Mouse (Mus musculus): ENCODE results near the gene Podn. TPM values are rescaled to one million over a fixed set of nuclear protein-coding genes. Genes with fewer than 3 reads are reported as not detected.

Podn gene
- total RNA-seq, 2 experiments from 2014 or later = 15.7 to 17.2 TPM

DNA sequence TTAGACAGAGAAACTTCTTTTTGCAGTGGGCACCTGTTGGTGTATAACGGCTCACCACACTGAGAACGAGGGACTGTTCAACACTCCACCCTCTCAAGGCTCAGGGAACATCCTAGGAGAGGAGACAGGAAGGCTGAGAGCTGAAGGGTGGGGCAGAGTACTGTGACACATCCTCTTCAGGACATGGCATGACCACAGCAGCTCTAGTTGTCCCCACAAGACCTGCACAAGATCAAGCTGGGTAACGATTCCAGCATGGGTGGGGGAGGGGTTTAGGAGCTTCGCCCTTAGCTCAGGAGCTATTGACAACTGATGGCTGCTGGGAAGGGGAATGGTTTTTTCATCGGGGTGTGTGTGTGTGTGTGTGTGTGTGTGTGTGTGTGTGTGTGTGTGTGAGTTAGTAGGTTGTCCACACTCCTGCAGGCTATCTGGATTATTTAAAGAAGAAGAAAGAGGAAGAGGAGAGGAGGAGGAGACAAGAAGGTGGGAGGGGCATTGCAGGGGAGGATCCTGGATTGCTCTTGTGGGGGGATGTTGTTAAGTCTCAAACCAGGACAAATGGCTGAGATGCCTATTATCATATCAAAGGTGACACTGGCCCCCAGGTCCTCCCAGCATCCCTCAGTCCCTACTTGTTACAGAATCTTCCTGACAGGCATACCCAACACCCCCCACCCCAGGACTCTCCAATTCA, 129.7 kb downstream of the Podn start:
- DNase-seq = no peak

Small RNA genes within 50 kb of the gene (microRNA-seq; reads per million reads assigned to microRNA genes)
- 0 reads per million in 2 experiments for gene Mir6397

Other genes starting within 250 kb of the Podn start
- 10 to 100 TPM; 43.6 to 46.4 TPM for gene Magoh, start 216.7 kb downstream of the Podn start, total RNA-seq (2021)
- gene 0610037L13Rik, start 206.6 kb downstream of the Podn start, total RNA-seq (2021) = 10 to 100 TPM; 47.0 to 59.4 TPM
- gene Cpt2, start 172.8 kb downstream of the Podn start, total RNA-seq (2021) = 100 to 1,000 TPM; 298 to 310 TPM
- under 1 TPM in 1 of 2 experiments, not detected in 1; 0.10 TPM for gene Slc1a7, start 128.1 kb downstream of the Podn start, total RNA-seq (2021)
- 100 to 1,000 TPM; 339 to 391 TPM for gene Scp2, start 48.6 kb upstream of the Podn start, total RNA-seq (2021)
- 10 to 100 TPM; 34.7 to 35.2 TPM for gene Echdc2, start 69.0 kb upstream of the Podn start, total RNA-seq (2021)
- gene Zyg11a, start 121.6 kb upstream of the Podn start, total RNA-seq (2021) = under 1 TPM in 1 of 2 experiments, not detected in 1; 0.10 TPM
- 10 to 100 TPM; 38.7 to 39.6 TPM for gene Zyg11b, start 204.7 kb upstream of the Podn start, total RNA-seq (2021)
- 10 to 100 TPM; 35.6 to 39.8 TPM for gene Coa7, start 231.7 kb upstream of the Podn start, total RNA-seq (2021)

Data from heart, adult 18-20 months (tissue).